Mouse (Mus musculus) layer of hippocampus, postnatal 25 days (tissue): ENCODE results near the gene Zfp791. TPM values are rescaled to one million over a fixed set of nuclear protein-coding genes. Genes with fewer than 3 reads are reported as not detected.
"Not testable (repeated sequence)": the region's sequence is repeated elsewhere in the genome, so short reads cannot be mapped to it uniquely, and the experiment has no call there.

Experiments
- DNase-seq, 2 experiments: peaks; one replicate each; pipeline ENCODE4 v3.0.0; 2022; ENCODE audit warnings: mixed read lengths in 2 of 2, low spot score in 1 of 2; ENCODE audit errors: extremely low spot score in 1 of 2
- total RNA-seq, 2 experiments: library from RNA; stranded (reverse); gene quantifications; 2 replicates each; pipeline ENCODE4 v1.2.3; 2021

The Zfp791 gene
- 1 to 10 TPM; 7.0 to 7.1 TPM for total RNA-seq

GRCm38 (mm10) chr8:85122995-85123394 lies at the start of gene Zfp791:
Gene Zfp791, minus strand, starts transcription at chr8:85123095.
- no peak for DNase-seq

DNA sequence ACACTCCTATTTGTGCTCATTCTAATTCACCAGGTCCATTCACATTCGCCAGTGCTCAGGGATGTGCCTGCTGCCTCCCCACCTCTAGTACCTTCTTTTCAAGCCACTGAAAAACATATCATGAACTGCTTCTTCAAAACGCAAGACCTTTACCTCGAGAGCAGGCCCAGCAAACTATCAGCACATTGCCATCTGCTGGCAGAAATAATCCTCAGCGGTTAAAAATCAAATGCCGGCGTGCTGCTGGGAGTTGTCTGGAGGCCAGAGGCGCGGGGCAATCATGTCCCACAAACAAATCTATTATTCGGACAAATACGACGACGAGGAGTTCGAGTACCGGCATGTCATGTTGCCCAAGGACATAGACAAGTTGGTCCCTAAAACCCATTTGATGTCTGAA lies 48.4 kb upstream of the Zfp791 start:
- DNase-seq, result peak; percentile 10 to 41

DNA sequence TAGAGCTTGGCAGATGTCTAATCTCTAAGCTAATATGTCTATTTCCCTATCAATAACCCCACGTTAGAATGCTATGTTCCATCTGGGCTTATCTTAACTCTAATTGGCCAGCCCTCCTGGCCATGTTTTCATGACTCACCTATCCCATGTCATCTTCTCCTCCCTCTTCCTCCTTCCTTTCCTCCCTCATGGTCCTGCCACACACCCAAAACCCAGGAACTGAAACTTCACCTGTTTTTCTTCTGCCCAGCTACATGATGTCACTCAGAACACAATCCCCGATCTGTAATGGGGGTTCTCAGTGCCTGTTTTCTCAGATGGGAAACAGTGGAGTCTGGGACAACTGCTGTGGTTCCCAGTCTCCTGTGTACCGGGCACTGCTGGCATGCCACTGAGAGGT lies 28.7 kb upstream of the Zfp791 start, which contains the start of gene Cks1brt:
Gene Cks1brt (plus strand): TSS at position 301 of the 400 bp plus-strand sequence.
- DNase-seq, result no peak

- DNase-seq, result no peak
These were observed 19.6 kb upstream of the Zfp791 start for GRCm38 (mm10) chr8:85142516-85142915.

GRCm38 (mm10) chr8:85135690-85136089 lies 12.8 kb upstream of the Zfp791 start:
- DNase-seq, result not testable (repeated sequence)

DNA sequence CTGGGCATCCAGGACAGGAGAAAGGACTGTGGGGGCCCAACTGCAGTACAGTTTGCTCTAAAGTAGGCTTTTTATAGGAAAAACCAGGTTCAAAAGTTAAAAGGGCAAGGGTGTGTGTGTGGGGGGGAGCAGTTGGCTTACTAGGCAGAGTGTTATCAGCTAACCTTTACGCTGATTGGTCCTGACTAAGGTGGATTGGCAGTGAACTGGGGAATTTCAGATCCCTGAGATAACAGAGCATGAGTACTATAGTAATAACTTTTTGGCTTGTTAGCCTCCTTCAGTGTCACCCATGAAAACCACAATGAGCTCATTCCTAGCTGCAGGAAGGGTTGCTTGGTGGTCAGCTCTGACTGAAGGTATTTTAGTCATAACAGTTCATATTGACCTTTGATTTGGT lies 9.4 kb upstream of the Zfp791 start:
- no peak for DNase-seq

DNA sequence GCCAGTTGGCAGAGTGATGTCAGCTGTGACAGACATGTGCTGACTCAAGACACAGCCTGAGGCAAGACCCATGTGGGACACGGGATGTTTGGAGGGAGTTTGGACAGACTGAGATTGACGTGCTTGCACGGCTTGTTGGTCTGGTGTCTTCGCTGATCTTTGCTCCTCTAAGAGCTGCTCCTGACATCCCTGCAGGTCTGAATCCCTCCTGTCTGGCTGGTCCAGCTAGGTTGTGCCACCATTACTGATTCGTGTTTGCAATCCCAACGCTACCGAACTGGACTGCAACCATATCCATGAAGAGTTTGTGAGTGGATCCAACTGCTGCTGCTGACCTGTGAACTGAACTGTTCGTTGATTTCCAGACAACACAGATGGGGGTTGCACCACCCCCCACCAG lies 796 bp upstream of the Zfp791 start:
- no peak for DNase-seq

- not testable (repeated sequence) for DNase-seq
These were observed 2.6 kb downstream of the Zfp791 start for GRCm38 (mm10) chr8:85120251-85120650.

GRCm38 (mm10) chr8:85119052-85119981 lies 3.6 kb downstream of the Zfp791 start:
- DNase-seq, result peak; percentile 56 to 71

DNA sequence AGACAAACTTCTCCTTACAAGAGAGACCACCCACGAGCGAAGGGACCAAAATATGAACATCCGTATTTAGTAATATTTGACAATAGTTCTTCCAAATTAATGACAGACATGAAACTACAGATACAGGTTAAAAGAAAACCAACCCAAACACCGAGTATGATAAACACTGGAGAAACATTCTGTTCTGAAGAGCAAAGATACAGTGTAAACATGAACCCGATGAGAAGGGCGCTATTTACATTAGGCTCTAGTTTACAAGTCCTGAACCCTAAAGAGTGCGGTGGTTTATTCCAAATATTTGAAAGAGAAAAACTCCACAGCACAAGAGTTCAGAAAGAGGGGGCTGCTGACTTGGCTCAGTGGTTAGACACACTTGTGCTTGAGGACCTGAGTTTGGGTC lies 5.9 kb downstream of the Zfp791 start:
- no peak for DNase-seq

DNA sequence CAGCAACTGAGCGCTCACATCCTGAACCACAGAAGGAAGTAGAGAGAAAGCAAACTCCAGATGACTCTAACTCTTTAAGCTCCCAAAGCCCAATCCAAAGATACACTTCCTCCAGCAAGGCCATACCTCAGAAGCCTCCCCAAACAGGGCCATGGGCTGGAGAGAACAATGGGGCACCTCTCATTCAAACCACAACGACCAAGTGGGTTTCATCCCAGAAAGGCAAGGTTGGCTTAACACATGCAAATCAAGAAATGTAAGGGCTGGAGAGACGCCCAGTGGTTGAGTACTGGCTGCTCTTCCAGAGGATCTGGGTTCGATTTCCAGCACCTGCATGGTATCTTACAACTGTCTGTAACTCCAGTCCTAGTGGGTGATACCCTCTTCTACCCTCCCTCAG lies 7.4 kb downstream of the Zfp791 start:
- no peak for DNase-seq

DNA sequence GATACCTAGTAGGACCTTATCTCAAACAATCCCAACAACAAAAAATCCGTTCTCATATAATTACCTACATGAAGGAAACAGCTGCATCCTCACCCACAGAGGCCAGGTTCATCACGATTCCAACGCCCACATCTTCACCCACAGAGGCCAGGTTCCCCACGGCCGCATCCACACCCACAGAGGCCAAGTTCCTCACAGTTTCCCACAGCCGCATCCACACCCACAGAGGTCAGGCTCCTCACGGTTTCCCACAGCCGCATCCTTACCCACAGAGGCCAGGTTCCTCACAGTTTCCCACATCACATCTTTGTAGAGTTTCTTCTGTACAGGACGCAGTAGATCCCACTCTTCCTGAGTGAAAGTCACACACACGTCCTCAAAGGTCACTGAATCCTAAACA lies 9.7 kb downstream of the Zfp791 start:
- DNase-seq, result no peak

DNA sequence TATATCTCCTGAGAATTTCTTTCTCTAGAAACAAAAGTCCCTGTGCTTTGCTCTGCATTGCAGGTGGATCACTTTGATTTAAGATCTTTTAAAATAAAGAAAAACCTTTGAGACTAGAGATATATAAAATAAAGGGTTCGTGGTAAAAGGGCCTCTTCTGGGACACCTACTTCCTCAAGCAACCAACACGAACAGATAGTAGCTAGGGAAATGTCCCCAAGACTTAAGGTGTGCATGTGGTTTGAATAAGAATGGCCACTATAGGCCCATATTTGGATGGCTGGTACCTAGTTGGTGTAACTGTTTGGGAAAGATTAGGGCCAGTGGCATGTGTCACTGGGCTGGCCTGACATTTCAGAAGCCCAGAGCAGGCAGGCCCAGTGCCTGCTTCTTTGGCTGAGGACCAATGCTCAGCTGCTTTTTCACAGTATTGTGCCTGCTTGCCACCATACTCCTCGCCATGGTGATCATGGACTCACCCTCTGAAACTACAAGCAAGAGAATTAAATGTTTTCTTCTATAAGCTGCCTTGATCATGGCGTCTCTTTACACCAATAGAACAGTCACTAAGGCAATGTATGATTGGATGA lies 22.7 kb downstream of the Zfp791 start:
- no peak for DNase-seq

- DNase-seq, result no peak
These were observed 26.0 kb downstream of the Zfp791 start for GRCm38 (mm10) chr8:85096850-85097249.

DNA sequence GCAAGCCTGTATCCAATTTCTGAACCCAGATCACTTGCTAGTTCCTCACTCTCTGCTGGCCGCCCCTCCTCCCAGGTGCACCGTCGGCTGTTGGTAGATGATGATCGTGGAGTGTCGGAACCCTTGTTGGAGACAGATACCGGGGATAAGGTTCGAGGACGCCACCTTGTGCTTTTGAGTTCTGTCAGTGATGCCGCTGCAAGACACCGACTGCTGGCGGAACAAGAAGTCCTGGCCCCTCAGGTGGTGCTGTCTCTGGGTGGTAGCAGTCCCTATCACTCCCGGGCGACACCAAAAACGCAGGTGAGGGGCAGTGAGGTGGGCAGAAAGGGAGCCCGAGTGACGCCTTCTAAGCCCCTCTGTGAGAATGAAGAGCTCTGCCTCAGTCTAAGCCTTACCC lies 26.7 kb downstream of the Zfp791 start:
- DNase-seq, result no peak

DNA sequence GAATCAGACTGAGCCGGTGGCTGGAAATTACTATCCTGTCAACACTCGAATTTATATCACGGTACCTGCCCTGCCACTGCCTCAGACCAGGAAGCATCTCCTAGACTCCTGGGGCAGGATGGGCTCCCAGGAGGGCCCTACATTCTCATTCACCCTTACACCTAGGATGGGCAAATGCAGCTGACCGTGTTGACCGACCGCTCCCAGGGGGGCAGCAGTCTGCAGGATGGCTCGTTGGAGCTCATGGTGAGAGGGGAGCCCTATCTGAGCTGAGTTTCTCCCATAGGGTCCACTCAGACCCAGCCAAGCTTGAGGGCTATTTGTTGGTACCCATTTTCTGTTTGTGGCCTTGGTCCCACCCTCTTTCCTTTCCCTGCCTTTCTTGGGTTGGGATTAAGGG lies 27.3 kb downstream of the Zfp791 start:
- DNase-seq, result no peak

- DNase-seq, result no peak
These were observed 27.8 kb downstream of the Zfp791 start for GRCm38 (mm10) chr8:85095051-85095450.

- DNase-seq, result no peak
These were observed 31.3 kb downstream of the Zfp791 start for GRCm38 (mm10) chr8:85091526-85092090.

DNA sequence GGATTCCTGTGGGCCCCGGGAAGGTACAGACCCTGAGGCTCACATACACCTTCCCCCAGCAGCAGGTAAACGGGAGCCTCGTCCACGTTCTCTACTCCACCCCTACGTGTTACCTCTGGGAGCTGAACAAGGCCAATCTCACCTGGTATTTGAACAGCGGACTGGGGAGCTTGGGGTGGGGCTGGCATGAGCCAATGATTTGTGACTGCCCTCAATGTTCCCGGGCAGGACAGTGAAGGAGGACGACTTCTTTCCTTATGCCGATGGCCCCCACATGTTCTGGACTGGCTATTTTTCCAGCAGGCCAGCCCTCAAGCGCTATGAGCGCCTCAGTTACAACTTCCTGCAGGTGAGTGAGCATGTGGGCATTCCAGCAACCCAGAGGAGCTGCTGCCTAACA lies 32.0 kb downstream of the Zfp791 start:
- no peak for DNase-seq

DNA sequence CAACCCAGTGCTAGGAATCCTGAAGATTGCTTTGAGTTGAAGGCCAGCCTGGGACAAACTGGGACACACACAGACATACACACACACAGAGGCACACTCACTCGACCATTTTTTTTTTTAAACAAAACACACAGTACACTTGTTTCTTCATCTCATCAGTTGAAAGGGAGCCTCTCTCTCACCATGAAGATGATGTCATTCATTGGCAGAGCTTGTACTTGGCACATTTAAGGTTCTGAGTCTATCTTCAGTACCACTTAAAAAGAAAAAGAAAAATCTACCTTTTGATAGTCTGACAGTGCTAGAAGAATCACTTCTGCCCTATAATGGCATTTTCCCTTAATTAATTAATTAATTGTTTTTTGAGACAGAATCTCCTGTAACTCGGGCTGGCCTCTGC lies 34.1 kb downstream of the Zfp791 start:
- DNase-seq, result no peak

DNA sequence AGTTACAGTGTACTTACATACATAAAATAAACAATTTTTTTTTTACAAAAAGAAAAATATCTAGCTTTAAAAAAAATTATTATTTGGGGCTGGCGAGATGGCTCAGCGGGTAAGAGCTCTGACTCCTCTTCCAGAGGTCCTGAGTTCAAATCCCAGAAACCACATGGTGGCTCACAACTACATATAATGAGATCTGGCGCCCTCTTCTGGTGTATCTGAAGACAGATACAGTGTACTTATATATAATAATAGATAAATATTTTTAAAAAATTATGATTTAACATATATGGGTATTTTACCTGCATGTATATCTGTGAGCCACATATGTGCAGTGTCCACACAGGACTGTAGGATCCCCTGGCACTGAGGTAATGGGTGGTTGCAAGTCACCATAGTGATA lies 36.7 kb downstream of the Zfp791 start:
- DNase-seq, result no peak
